Mouse (Mus musculus) MEL-GATA-1-ER (cell line): Measurements from ENCODE around the gene Armc5.

Source experiments
- DNase-seq: peaks from one replicate; pipeline ENCODE4 v3.0.0-alpha.2; 2012; ENCODE audit warnings: low read depth; ENCODE audit errors: extremely low read depth

Armc5 gene

DNA sequence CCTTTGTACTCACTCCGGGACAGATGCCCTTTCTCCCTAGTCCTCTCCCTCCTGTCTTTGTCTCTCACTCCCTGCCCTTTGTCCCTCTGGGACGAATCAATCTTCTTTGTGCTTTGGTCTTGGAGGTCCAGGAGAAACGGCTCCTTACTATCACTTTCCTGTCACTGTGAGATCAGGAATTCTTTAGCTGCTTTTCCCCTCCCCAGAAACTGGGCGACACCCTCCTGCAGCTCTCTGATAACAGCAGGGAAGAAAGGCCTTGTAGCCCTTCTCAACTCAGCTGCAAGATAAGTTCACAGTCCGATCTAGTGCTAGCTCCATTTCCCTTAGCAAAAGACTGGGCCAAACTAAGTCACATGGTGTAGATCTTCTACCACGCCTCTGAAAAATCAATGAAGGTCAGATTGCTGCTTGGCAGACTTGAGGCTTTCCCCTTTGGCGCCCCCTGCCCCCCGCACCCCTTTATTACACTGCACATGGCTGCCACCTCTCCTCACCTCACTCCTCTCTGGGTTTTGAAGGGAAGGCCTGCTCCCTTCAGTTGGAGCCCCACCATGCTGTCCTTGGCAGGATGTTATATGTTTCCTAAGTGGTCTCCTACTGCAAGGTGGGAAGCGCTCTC, 51.9 kb downstream of the Armc5 start:
- DNase-seq: peak; percentile 91
